Mouse (Mus musculus) gastrocnemius, postnatal 4 days (tissue): ENCODE data around the gene Ly75. TPM values are rescaled to one million over a fixed set of nuclear protein-coding genes. Genes with fewer than 3 reads are reported as not detected.

Experiments
- DNase-seq, 2 experiments: peaks; one replicate each; pipeline ENCODE4 v3.0.0; 2021 to 2022; ENCODE audit warnings: low spot score in 2 of 2, mixed read lengths in 2 of 2
- long read RNA-seq, 2 experiments: library from polyadenylated mRNA; stranded (forward); transcript quantifications; one replicate each; pipeline ENCODE4 v2.0.0; 2021
- total RNA-seq, 2 experiments: library from RNA; stranded (reverse); gene quantifications; 2 replicates each; pipeline ENCODE4 v1.2.3; 2021

The Ly75 gene
- under 1 TPM; 0.21 to 0.25 TPM for total RNA-seq
- long read RNA-seq, experiment 1, result 0 reads
- long read RNA-seq, experiment 2, result 0 reads

- peak; percentile 50 to 77 for DNase-seq
Measured at GRCm38 (mm10) chr2:60382858-60383669, at the start of gene Ly75. TSS of gene Ly75 (minus strand) at chr2:60383303.

GRCm38 (mm10) chr2:60430315-60431021, 47.4 kb upstream of the Ly75 start:
- DNase-seq, result no peak

GRCm38 (mm10) chr2:60418075-60418474, 35.0 kb upstream of the Ly75 start:
- peak; percentile 41 to 47 for DNase-seq

GRCm38 (mm10) chr2:60414334-60414733, 31.2 kb upstream of the Ly75 start:
- no peak for DNase-seq

GRCm38 (mm10) chr2:60413006-60413650, 30.0 kb upstream of the Ly75 start:
- DNase-seq, result no peak

GRCm38 (mm10) chr2:60411181-60411580, 28.1 kb upstream of the Ly75 start:
- DNase-seq, result no peak

GRCm38 (mm10) chr2:60409989-60410763, 27.1 kb upstream of the Ly75 start:
- no peak for DNase-seq

- no peak for DNase-seq
Measured at GRCm38 (mm10) chr2:60409194-60409593, 26.1 kb upstream of the Ly75 start.

- no peak for DNase-seq
Measured at GRCm38 (mm10) chr2:60407387-60407786, 24.3 kb upstream of the Ly75 start.

GRCm38 (mm10) chr2:60405431-60405830, 22.3 kb upstream of the Ly75 start:
- no peak for DNase-seq

- DNase-seq, result no peak
Measured at GRCm38 (mm10) chr2:60404763-60405162, 21.7 kb upstream of the Ly75 start.

- DNase-seq, result no peak
Measured at GRCm38 (mm10) chr2:60401694-60402093, 18.6 kb upstream of the Ly75 start.

- DNase-seq, result no peak
Measured at GRCm38 (mm10) chr2:60393786-60394185, 10.7 kb upstream of the Ly75 start.

GRCm38 (mm10) chr2:60392286-60392685, 9.2 kb upstream of the Ly75 start:
- no peak for DNase-seq

- DNase-seq, result no peak
Measured at GRCm38 (mm10) chr2:60387363-60387762, 4.3 kb upstream of the Ly75 start.

- no peak for DNase-seq
Measured at GRCm38 (mm10) chr2:60386835-60387234, 3.7 kb upstream of the Ly75 start.

- DNase-seq, result no peak
Measured at GRCm38 (mm10) chr2:60384763-60385085, 1.6 kb upstream of the Ly75 start.

- DNase-seq, result no peak
Measured at GRCm38 (mm10) chr2:60384083-60384762, 1.1 kb upstream of the Ly75 start.

- DNase-seq, result no peak
Measured at GRCm38 (mm10) chr2:60382346-60382745, 757 bp downstream of the Ly75 start.

GRCm38 (mm10) chr2:60377260-60377659, 5.8 kb downstream of the Ly75 start:
- DNase-seq, result no peak
